16 mouse cellular contexts compared by ENCODE assay signal in the genomic region with DNA sequence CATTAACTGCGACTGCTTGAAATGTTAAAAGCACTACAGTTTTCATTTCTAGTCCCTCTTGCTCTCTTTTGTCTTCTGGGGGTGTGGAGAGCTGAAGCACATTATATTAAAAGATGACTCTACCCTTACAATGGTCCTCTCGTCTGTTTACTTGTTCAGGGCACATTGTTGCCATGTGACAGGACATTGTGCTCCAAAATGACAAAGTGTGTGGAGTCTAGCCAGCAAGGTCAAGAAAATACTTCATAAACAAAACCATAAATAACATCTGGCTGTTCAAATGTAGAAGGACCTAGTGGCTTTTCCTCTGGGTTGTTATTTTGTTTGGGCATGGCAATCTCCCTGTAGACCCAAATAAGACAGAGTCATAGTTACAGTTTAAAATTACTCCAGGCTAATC.
DNase-seq lines count a peak whose midpoint lies in the region; ATAC-seq and TF ChIP-seq lines count a peak whose summit lies in the region.
"Had no signal": no experiment of that assay in that cellular context is flagged by ENCODE, and none has a peak within 500 bp of the region (broad histone marks: within the 10 kb centered on the region; RNA-seq: fewer than 3 reads in every experiment).

No protein-coding gene starts in this region.

- TF ChIP-seq POLR2A in lung, adult 2 months (IDR thresholded peaks at IDR 0.05; ENCODE audit: borderline replicate concordance, extremely low read depth, low read depth, low read length): no peak

- peaks cover 3% of the 10 kb centered on the region; the same call in 1 of the 2 replicates for H3K4me1 ChIP-seq in lung, adult 2 months (ENCODE audit: control insufficient read depth, insufficient read depth, low read length)
- H3K4me1 ChIP-seq: forebrain, embryonic 15.5 days; heart, embryonic 10.5 days; hindbrain, embryonic 15.5 days; midbrain, embryonic 10.5 days had no signal

- DNase-seq in heart, adult 18-20 months: peak; percentile 4 to 40
- DNase-seq in heart, postnatal 25 days (ENCODE audit: low spot score): no peak
- peak; percentile 6 to 33 for DNase-seq in lung, adult 18-20 months
- no peak for DNase-seq in lung, adult 2 months
- peak; percentile 58 for DNase-seq in lung, postnatal 10 days
- DNase-seq in right cerebral cortex, postnatal 4 days: no peak
- DNase-seq: B cell, adult 2 months; cerebellum, adult 9-10 months; thymus, postnatal 14 days had no signal

- 47% methylated on average over 2 of the region's 2 CpGs for WGBS in lung, adult 2 months

- TF ChIP-seq CTCF in lung, adult 2 months (IDR thresholded peaks at IDR 0.05; ENCODE audit: insufficient read depth, low read length): no peak

- no peak overlapping the region for H3K4me3 ChIP-seq in lung, adult 2 months (replicated peaks; ENCODE audit: extremely low read depth, low read depth, low read length)
- H3K4me3 ChIP-seq: forebrain, embryonic 15.5 days; heart, embryonic 10.5 days; hindbrain, embryonic 15.5 days; layer of hippocampus, adult 2 months; midbrain, embryonic 10.5 days had no signal

- intact Hi-C loops in heart, postnatal 25 days (cut with DNase I): no loop called here

- no peak for ATAC-seq in activated CD4-positive, CD25-positive, alpha-beta regulatory T cell, adult 4 months
- ATAC-seq: forebrain, embryonic 15.5 days; Patski had no signal

Comparison
In these comparisons a context has a peak if more than half of its experiments do, and no peak if none do; other contexts are left out.
1. DNase-seq: peak in heart, adult 18-20 months (2 of 2), lung, adult 18-20 months (2 of 2) and lung, postnatal 10 days (single experiment); none in heart, postnatal 25 days (single experiment), lung, adult 2 months (single experiment) and right cerebral cortex, postnatal 4 days (single experiment).